Mouse (Mus musculus) E14TG2a.4 (cell line): ENCODE measurements around the gene Lemd2.

Experiments
- CTCF ChIP-seq: conservative IDR thresholded peaks from 2 replicates; pipeline ENCODE4 v1.5.1; 2014; ENCODE audit warnings: low read length
- NANOG ChIP-seq: IDR thresholded peaks from 2 replicates; pipeline ENCODE4 v1.6.1; 2014; ENCODE audit warnings: borderline replicate concordance, low read length, mixed read lengths

- TF ChIP-seq CTCF: peak; percentile 37
- no peak for TF ChIP-seq NANOG
Measured at GRCm38 (mm10) chr17:27165054-27165773, 39.1 kb downstream of the Lemd2 start.
